Mouse (Mus musculus) kidney, adult 8-10 months (tissue): ENCODE data around the gene Lime1.

Experiments
- DNase-seq, 2 experiments: peaks; one replicate each; pipeline ENCODE4 v3.0.0; 2022

Lime1 gene

GRCm38 (mm10) chr2:181379778-181380177, at the start of gene Lime1:
Lime1 (plus strand) TSS chr2:181380078.
- DNase-seq: no peak

GRCm38 (mm10) chr2:181332542-181332941, 47.3 kb upstream of the Lime1 start:
- no peak for DNase-seq

DNA sequence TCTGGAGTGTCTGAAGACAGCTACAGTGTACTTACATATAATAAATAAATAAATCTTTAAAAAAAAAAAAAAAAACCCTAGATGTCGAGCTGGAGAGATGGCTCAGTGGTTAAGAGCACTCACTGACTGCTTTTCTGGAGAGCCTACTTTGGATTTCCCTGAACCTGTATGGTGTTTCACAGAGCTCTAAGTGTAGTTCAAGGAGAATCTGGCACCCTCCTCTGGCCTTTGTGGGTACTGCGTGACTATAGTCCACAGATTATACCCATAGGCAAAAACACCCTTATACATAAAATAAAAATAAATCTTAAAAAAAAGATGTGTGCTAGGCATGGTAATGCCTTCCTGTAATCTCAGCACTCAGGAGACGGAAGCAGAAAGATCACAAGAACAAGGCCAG, 45.9 kb upstream of the Lime1 start:
- peak; percentile 54 to 85 for DNase-seq

GRCm38 (mm10) chr2:181340426-181340825, 39.5 kb upstream of the Lime1 start:
- DNase-seq: no peak

GRCm38 (mm10) chr2:181342766-181343165, 37.1 kb upstream of the Lime1 start:
- no peak for DNase-seq

GRCm38 (mm10) chr2:181356780-181357179, 23.1 kb upstream of the Lime1 start:
- DNase-seq: no peak

GRCm38 (mm10) chr2:181363946-181364345, 15.9 kb upstream of the Lime1 start:
- DNase-seq: no peak

GRCm38 (mm10) chr2:181364487-181364859, 15.4 kb upstream of the Lime1 start:
- DNase-seq: no peak

DNA sequence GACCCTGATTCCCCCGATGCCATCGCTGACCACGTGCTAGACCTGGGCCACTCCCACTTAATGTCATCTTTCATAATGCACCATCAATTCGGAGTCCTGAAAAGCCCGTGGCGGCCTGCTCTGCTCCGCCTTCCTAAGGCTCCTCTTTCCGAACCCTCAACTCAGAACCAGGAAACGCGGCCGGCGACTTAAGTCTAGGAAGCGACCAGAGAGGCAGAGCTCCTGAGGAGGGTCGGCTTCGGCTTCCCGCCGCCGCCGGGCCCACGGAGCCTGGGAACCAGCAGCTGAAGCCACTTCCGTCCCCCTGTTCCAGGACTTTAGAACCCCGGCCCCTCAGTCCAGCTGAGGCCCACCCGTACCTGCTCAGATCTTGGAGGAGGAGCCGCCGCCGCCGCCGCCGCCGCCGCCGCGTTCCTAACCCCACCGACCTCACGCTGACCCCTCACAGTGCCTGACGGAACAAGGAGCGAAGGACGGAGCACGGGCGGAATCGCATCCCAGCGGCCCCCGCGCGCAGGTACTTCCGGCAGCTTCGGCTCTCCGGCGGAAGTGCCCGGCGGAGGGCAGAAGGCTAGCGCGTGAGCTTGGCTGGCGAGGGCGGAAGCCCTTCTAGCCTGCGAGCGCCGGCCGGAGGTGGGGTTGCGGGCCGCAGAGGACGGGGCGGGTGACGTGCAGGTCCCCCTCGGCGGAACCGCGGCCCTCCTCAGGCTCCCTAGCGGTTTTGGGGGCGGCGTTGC, 14.8 kb upstream of the Lime1 start, which contains the start of the genes Zgpat and Arfrp1:
Gene Zgpat (plus strand): TSS at position 69 of the 737 bp plus-strand sequence.
Gene Arfrp1 (minus strand): TSS at position 545 of the 737 bp plus-strand sequence.
- peak; percentile 86 to 89 for DNase-seq

- DNase-seq: no peak
Measured at GRCm38 (mm10) chr2:181365655-181366075, 14.2 kb upstream of the Lime1 start.

- no peak for DNase-seq
Measured at GRCm38 (mm10) chr2:181370001-181370400, 9.9 kb upstream of the Lime1 start.

DNA sequence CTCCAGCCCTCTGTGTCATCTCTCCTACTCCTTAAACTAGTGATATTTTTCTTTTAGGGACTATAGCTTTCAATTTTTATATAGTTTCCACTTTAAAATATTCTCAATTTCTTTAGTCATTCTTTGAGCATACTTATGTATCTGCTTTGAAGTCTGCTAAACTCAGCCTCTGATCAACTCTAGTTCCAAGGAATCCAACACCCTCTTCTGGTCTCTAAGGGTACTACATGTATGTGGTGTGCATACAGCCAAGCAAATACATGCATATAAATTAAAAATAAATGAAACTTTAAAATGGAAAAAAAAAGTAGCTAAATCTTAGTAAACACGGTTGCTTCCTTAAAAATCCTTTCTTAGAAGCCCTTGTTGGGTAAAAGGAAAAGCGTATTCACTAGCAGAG, 4.1 kb upstream of the Lime1 start:
- DNase-seq: no peak

DNA sequence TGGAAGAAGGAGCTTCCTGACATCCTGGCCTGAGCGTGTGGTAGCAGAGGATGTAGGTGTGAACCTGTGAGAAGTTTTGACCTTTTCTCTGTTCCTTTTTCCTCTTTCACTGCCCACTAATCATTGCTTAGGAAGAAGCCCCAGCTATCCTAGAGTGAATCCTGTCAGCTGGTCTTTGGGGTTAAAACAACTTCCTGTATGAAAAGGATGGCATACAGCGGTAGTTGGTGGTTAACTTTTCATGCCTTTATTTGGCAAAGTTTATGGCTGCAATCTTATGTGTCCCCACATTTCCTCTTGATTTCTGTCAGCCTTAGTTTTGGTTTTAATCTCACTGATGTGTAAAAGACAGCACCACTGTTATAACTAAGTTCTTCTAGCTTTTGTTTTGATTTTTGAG, 2.6 kb upstream of the Lime1 start:
- DNase-seq: no peak

DNA sequence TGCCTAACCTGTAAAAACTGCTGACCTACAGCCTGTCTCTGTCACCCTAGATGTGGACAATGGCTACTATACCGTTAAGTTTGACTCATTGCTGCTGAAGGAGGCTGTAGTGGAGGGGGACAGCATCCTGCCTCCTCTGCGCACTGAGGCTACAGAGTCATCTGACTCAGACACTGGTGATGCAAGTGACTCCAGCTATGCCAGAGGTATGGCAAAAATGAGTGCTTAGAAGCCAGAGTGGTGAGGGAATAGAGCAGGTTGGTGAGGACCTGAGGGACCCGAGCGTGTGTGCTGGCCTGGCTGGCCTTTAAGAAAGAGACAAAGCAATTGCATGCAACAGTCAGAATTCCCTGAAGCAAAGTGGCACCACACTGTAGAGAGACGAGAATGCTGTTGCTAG, 1.2 kb upstream of the Lime1 start:
- DNase-seq: no peak

DNA sequence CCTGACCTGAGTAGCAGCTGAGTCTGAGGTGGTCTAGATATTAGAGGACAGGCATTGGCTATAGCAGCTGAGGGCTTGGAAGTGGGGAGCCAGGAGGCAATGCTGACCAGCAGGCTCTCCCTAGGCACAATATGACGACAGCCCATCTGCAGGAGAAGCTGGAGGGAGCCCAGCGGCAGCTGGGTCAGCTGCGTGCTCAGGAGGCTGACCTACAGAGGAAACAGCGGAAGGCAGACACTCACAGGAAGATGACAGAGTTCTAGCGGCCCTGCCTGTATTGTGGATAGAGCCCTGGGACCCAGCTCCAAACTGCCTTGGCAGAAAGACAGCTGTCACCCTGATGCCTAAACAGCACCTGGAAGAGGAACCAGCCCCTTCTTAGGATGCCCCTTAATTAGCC, 373 bp downstream of the Lime1 start:
- DNase-seq: no peak

- no peak for DNase-seq
Measured at GRCm38 (mm10) chr2:181381107-181381506, 1.2 kb downstream of the Lime1 start.

GRCm38 (mm10) chr2:181381631-181382306, 1.9 kb downstream of the Lime1 start:
- no peak for DNase-seq

DNA sequence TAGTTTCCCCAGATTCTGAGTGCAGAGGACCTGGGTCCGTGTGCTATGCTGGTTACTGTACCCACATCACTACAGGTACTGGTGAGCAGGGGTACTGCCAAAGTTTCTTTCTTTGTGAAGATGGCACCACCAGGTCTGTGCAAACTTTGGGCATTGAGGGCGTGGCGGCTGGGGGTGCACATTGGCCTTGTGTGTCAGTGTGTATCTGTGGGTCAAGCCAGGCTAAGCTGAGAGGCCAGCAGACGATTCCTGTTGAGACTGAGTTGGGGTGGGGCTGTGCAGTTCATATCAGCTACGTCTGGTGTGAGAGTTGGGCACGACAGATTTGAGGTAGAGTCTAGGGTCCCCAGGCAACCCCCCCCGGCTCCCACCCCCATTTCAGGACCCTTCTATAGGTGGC, 4.6 kb downstream of the Lime1 start:
- no peak for DNase-seq

GRCm38 (mm10) chr2:181384919-181385391, 5.1 kb downstream of the Lime1 start:
- no peak for DNase-seq

GRCm38 (mm10) chr2:181385885-181386284, 6.0 kb downstream of the Lime1 start:
- DNase-seq: peak in 1 of 2 experiments; percentile 30

- no peak for DNase-seq
Measured at GRCm38 (mm10) chr2:181386663-181387210, 6.9 kb downstream of the Lime1 start.

DNA sequence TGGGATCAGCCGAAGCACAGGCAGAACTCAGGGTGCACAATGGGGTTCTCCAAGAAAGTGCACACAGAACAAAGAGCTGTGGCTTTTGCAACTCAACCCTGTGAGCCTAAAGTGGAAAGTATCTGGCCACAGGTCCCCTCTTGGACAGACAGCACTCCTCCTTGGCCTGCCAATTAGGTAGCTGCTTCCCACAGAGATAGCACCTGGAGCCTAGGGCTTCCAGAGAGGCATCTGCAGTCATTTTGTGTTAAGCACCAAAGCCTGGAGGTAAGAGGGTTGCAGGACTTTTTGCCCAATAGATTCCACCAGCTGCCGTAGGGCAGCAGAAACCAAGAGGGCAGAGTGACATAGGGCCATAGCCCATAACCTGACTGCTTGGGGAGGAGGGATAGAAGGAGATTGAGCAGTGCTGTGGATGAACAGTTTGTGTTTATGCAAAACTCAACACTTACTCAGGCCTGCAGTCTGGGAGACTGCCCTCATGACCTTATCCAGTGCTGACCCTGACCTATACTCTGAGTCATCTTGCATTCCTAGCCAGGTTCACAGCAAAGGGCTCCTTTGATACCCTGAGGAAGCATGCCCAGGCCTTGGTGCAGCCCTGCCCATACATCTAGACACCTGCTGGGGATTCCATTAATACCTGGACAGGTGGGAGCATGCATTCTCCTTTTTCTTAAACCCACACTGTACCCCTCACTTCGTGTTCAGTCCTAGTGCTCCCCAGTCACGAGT, 10.4 kb downstream of the Lime1 start:
- DNase-seq: no peak

GRCm38 (mm10) chr2:181391022-181391421, 11.1 kb downstream of the Lime1 start:
- DNase-seq: no peak
